Mouse (Mus musculus): ENCODE data around the gene Fbxl18. TPM values are rescaled to one million over a fixed set of nuclear protein-coding genes. Genes with fewer than 3 reads are reported as not detected.

Gene Fbxl18
- 19.3 and 24.7 TPM in 2 replicates for polyA plus RNA-seq (2021; fragmentation: Nextera tagmentation)
- long read RNA-seq, experiment 1, full-length matches to known transcripts, result 22 of 30 reads
- long read RNA-seq, experiment 1, partial matches to known transcripts, result 3 of 30 reads
- long read RNA-seq, experiment 1, other reads (novel, unspliced or antisense), result 5 of 30 reads
- long read RNA-seq, experiment 2, full-length matches to known transcripts, result 22 of 27 reads
- long read RNA-seq, experiment 2, partial matches to known transcripts, result 1 of 27 reads
- long read RNA-seq, experiment 2, other reads (novel, unspliced or antisense), result 4 of 27 reads

GRCm38 (mm10) chr5:142894918-142895613 is at the start of gene Fbxl18:
Gene Fbxl18 (minus strand): TSS chr5:142895421.

GRCm38 (mm10) chr5:142906532-142907047 is 11.4 kb upstream of the Fbxl18 start, which contains the start of gene Actb:
Gene Actb (minus strand): TSS chr5:142906754.

GRCm38 (mm10) chr5:142817524-142818434 is 77.4 kb downstream of the Fbxl18 start, which contains the start of gene Tnrc18:
Gene Tnrc18 (minus strand): TSS chr5:142817662.

Other genes with a start within 250 kb of the Fbxl18 start
- 18.7 and 32.0 TPM in 2 replicates for gene Slc29a4, start 202.9 kb downstream of the Fbxl18 start, polyA plus RNA-seq (2021; fragmentation: Nextera tagmentation)
- gene Tnrc18, start 77.8 kb downstream of the Fbxl18 start, polyA plus RNA-seq (2021; fragmentation: Nextera tagmentation), result 3.7 and 4.8 TPM in 2 replicates
- gene Actb, start 11.3 kb upstream of the Fbxl18 start, polyA plus RNA-seq (2021; fragmentation: Nextera tagmentation), result 3,999 and 8,580 TPM in 2 replicates
- gene Fscn1, start 64.9 kb upstream of the Fbxl18 start, polyA plus RNA-seq (2021; fragmentation: Nextera tagmentation), result 243 and 313 TPM in 2 replicates
- 13.7 and 15.0 TPM in 2 replicates for gene Rnf216, start 217.6 kb upstream of the Fbxl18 start, polyA plus RNA-seq (2021; fragmentation: Nextera tagmentation)

Data from layer of hippocampus, adult 6 months (tissue).